Mouse (Mus musculus) limb, embryonic 15.5 days (tissue): ENCODE results near the gene Higd2a. TPM values are rescaled to one million over a fixed set of nuclear protein-coding genes. Genes with fewer than 3 reads are reported as not detected.
"Not testable (repeated sequence)": the region's sequence is repeated elsewhere in the genome, so short reads cannot be mapped to it uniquely, and the experiment has no call there.

Source experiments
- ATAC-seq: fragments of 200-750 bp; cut with Nextera tagmentation; 2 replicates; pipeline ENCODE4 v1.8.0; 2017; ENCODE audit warnings: low read depth, moderate TSS enrichment; ENCODE audit not compliant: insufficient number of reproducible peaks, low FRiP score, low TSS enrichment
- H3K27ac ChIP-seq: fragments of 300-500 bp; sonication (generic); 2 replicates; pipeline ENCODE4 v1.5.1; 2015; ENCODE audit warnings: moderate library complexity, mild to moderate bottlenecking, inconsistent platforms
- H3K27me3 ChIP-seq: fragments of 300-500 bp; sonication (generic); 2 replicates; pipeline ENCODE4 v1.6.1; 2015; ENCODE audit warnings: inconsistent platforms
- H3K36me3 ChIP-seq: fragments of 300-500 bp; sonication (generic); 2 replicates; pipeline ENCODE4 v1.6.1; 2015; ENCODE audit warnings: inconsistent platforms
- H3K4me1 ChIP-seq: fragments of 300-500 bp; sonication (generic); 2 replicates; pipeline ENCODE4 v1.6.1; 2015; ENCODE audit warnings: inconsistent platforms
- H3K4me2 ChIP-seq: fragments of 300-500 bp; sonication (generic); 2 replicates; pipeline ENCODE4 v1.6.1; 2015; ENCODE audit warnings: mild to moderate bottlenecking, inconsistent platforms
- H3K4me3 ChIP-seq: fragments of 300-500 bp; sonication (generic); 2 replicates; pipeline ENCODE4 v1.5.1; 2015; ENCODE audit warnings: mild to moderate bottlenecking, inconsistent platforms
- H3K9ac ChIP-seq: fragments of 300-500 bp; sonication (generic); 2 replicates; pipeline ENCODE4 v1.6.1; 2015; ENCODE audit warnings: inconsistent platforms
- H3K9me3 ChIP-seq: fragments of 300-500 bp; sonication (generic); 2 replicates; pipeline ENCODE4 v1.6.1; 2016; ENCODE audit warnings: inconsistent platforms
- WGBS: fragments of 180-500 bp; shearing (Covaris S2); methylation state at CpG from one replicate; pipeline ENCODE4 v1.1.7; 2015; 5-methylcytosine and 5-hydroxymethylcytosine counted together
- polyA plus RNA-seq: library from polyadenylated mRNA; unstranded; fragments of >200 nt; fragmentation: Nextera tagmentation; extraction: Ambion mirVana; gene quantifications from 2 replicates; pipeline ENCODE4 v1.2.1, GENCODE M21; 2015

Higd2a gene
- polyA plus RNA-seq, 1 experiment from 2014 or later = 153 TPM

GRCm38 (mm10) chr13:54608666-54609065 lies 18.7 kb downstream of the Higd2a start:
- H3K27ac ChIP-seq = no peak overlapping the region; the same call in 1 of the 2 replicates
- peaks cover 15% of the 10 kb centered on the region for H3K36me3 ChIP-seq
- H3K9ac ChIP-seq = no peak overlapping the region
- no peaks in the 10 kb centered on the region for H3K9me3 ChIP-seq
- peaks cover 29% of the 10 kb centered on the region for H3K4me1 ChIP-seq
- 31% methylated on average over 8 of the region's 8 CpGs for WGBS
- no peak overlapping the region for H3K4me3 ChIP-seq
- ATAC-seq = no peak
- no peak overlapping the region for H3K4me2 ChIP-seq
- no peaks in the 10 kb centered on the region for H3K27me3 ChIP-seq

- Histone ChIP-seq H3K36me3 (peaks cover 12% of the 10 kb centered on the region), H3K4me3 (no peak overlapping the region), H3K27me3 (no peaks in the 10 kb centered on the region), H3K27ac (no peak overlapping the region), H3K4me1 (peaks cover 25% of the 10 kb centered on the region), H3K9ac (no peak overlapping the region), H3K4me2 (no peak overlapping the region), H3K9me3 (no peaks in the 10 kb centered on the region)
- WGBS = 30% methylated on average over 1 of the region's 1 CpGs
- ATAC-seq = no peak
Measured at GRCm38 (mm10) chr13:54609301-54609700, 19.3 kb downstream of the Higd2a start.

- Histone ChIP-seq H3K9ac (peak overlapping the region; percentile 79), H3K4me2 (peak overlapping the region; percentile 93), H3K36me3 (peaks cover 5% of the 10 kb centered on the region), H3K9me3 (no peaks in the 10 kb centered on the region), H3K27ac (peak overlapping the region; percentile 65), H3K27me3 (no peaks in the 10 kb centered on the region), H3K4me1 (peaks cover 21% of the 10 kb centered on the region), H3K4me3 (peak overlapping the region; percentile 76)
- no peak for ATAC-seq
- 12% methylated on average over 13 of the region's 13 CpGs for WGBS
Measured at GRCm38 (mm10) chr13:54610613-54610971, 20.6 kb downstream of the Higd2a start.

- 0 out of 2 replicates have a peak, but pooled peaks cover under 1% of the 10 kb centered on the region for H3K36me3 ChIP-seq
- H3K27me3 ChIP-seq = no peaks in the 10 kb centered on the region
- peak within 1 kb of the TSS; percentile 65 for H3K27ac ChIP-seq
- no peaks in the 10 kb centered on the region for H3K9me3 ChIP-seq
- H3K4me3 ChIP-seq = peak within 1 kb of the TSS; percentile 76
- under 1% methylated on average over 66 of the region's 66 CpGs for WGBS
- ATAC-seq = 0 out of 2 replicates have a peak, but pooled peaks have one; percentile 27
- peak within 1 kb of the TSS; percentile 93 for H3K4me2 ChIP-seq
- peaks cover 21% of the 10 kb centered on the region for H3K4me1 ChIP-seq
- peak within 1 kb of the TSS; percentile 79 for H3K9ac ChIP-seq
Measured at GRCm38 (mm10) chr13:54610972-54611754, 21.2 kb downstream of the Higd2a start, which contains the start of gene Cltb. Cltb (minus strand) TSS chr13:54611344.

- not testable (repeated sequence) for H3K9ac ChIP-seq, H3K36me3 ChIP-seq, H3K4me3 ChIP-seq, ATAC-seq, H3K27me3 ChIP-seq, H3K27ac ChIP-seq, H3K9me3 ChIP-seq, H3K4me2 ChIP-seq
- 84% methylated on average over 8 of the region's 8 CpGs for WGBS
- H3K4me1 ChIP-seq = peaks cover 21% of the 10 kb centered on the region
Measured at GRCm38 (mm10) chr13:54613141-54613540, 23.1 kb downstream of the Higd2a start.

- Histone ChIP-seq H3K9me3 (no peaks in the 10 kb centered on the region), H3K9ac (no peak overlapping the region), H3K27me3 (no peaks in the 10 kb centered on the region), H3K4me1 (peaks cover 4% of the 10 kb centered on the region), H3K4me3 (no peak overlapping the region), H3K36me3 (no peaks in the 10 kb centered on the region), H3K27ac (no peak overlapping the region), H3K4me2 (no peak overlapping the region)
- no peak for ATAC-seq
- WGBS = 78% methylated on average over 8 of the region's 8 CpGs
Measured at GRCm38 (mm10) chr13:54616307-54616706, 26.3 kb downstream of the Higd2a start.

GRCm38 (mm10) chr13:54616998-54617397 lies 27.0 kb downstream of the Higd2a start:
- H3K27me3 ChIP-seq = no peaks in the 10 kb centered on the region
- no peak overlapping the region for H3K4me3 ChIP-seq
- WGBS = 63% methylated on average over 6 of the region's 6 CpGs
- no peak overlapping the region for H3K4me2 ChIP-seq
- no peaks in the 10 kb centered on the region for H3K36me3 ChIP-seq
- H3K27ac ChIP-seq = no peak overlapping the region
- H3K9me3 ChIP-seq = no peaks in the 10 kb centered on the region
- H3K9ac ChIP-seq = no peak overlapping the region
- no peak for ATAC-seq
- H3K4me1 ChIP-seq = no peaks in the 10 kb centered on the region

- Histone ChIP-seq H3K36me3 (no peaks in the 10 kb centered on the region), H3K27ac (peak within 1 kb of the TSS; percentile 87), H3K27me3 (no peaks in the 10 kb centered on the region), H3K4me2 (peak within 1 kb of the TSS; percentile 86), H3K4me3 (peak within 1 kb of the TSS; percentile 91), H3K4me1 (peaks cover 13% of the 10 kb centered on the region), H3K9me3 (no peaks in the 10 kb centered on the region), H3K9ac (peak within 1 kb of the TSS; percentile 89)
- WGBS = 11% methylated on average over 44 of the region's 44 CpGs
- ATAC-seq = peak; percentile 97
Measured at GRCm38 (mm10) chr13:54621155-54621932, 31.3 kb downstream of the Higd2a start, which contains the start of gene Faf2. Faf2 (plus strand) TSS chr13:54621784.

- no peak for ATAC-seq
- Histone ChIP-seq H3K4me1 (peaks cover 13% of the 10 kb centered on the region), H3K36me3 (no peaks in the 10 kb centered on the region), H3K4me3 (peak overlapping the region; percentile 91), H3K9ac (peak overlapping the region; percentile 89), H3K9me3 (no peaks in the 10 kb centered on the region), H3K27me3 (no peaks in the 10 kb centered on the region), H3K27ac (peak overlapping the region; percentile 87), H3K4me2 (peak overlapping the region; percentile 86)
- WGBS = under 1% methylated on average over 27 of the region's 27 CpGs
Measured at GRCm38 (mm10) chr13:54621960-54622521, 32.0 kb downstream of the Higd2a start.

- H3K4me3 ChIP-seq = no peak overlapping the region
- H3K27me3 ChIP-seq = no peaks in the 10 kb centered on the region
- 49% methylated on average over 4 of the region's 4 CpGs for WGBS
- H3K27ac ChIP-seq = no peak overlapping the region; the same call in 1 of the 2 replicates
- ATAC-seq = no peak
- H3K4me2 ChIP-seq = no peak overlapping the region
- H3K9me3 ChIP-seq = no peaks in the 10 kb centered on the region
- no peak overlapping the region for H3K9ac ChIP-seq
- H3K4me1 ChIP-seq = peaks cover 2% of the 10 kb centered on the region; the same call in 1 of the 2 replicates
- peaks cover 7% of the 10 kb centered on the region for H3K36me3 ChIP-seq
Measured at GRCm38 (mm10) chr13:54629128-54629527, 39.1 kb downstream of the Higd2a start.

GRCm38 (mm10) chr13:54632731-54633277 lies 42.8 kb downstream of the Higd2a start:
- Histone ChIP-seq H3K4me3 (no peak overlapping the region), H3K27ac (no peak overlapping the region), H3K36me3 (peaks cover 17% of the 10 kb centered on the region), H3K4me1 (no peaks in the 10 kb centered on the region), H3K27me3 (no peaks in the 10 kb centered on the region), H3K9me3 (no peaks in the 10 kb centered on the region), H3K9ac (no peak overlapping the region), H3K4me2 (no peak overlapping the region)
- no peak for ATAC-seq
- 84% methylated on average over 3 of the region's 3 CpGs for WGBS
